Mouse (Mus musculus) G1E-ER4 (cell line): ENCODE data around the gene Naa20. TPM values are rescaled to one million over a fixed set of nuclear protein-coding genes. Genes with fewer than 3 reads are reported as not detected.

ENCODE experiments used
- GATA1 ChIP-seq: IDR thresholded peaks from one replicate; pipeline ENCODE4 v1.8.0; 2012; ENCODE audit warnings: low read length, inconsistent platforms
- polyA plus RNA-seq: library from polyadenylated mRNA; stranded (reverse); fragments of >175 nt; gene quantifications from 2 replicates; pipeline ENCODE4 v1.2.3, GENCODE M21; 2012

Gene Naa20
- polyA plus RNA-seq, 1 experiment = 76.6 TPM

GRCm38 (mm10) chr2:145877191-145877590, 24.7 kb upstream of the Naa20 start:
- no peak for TF ChIP-seq GATA1

DNA sequence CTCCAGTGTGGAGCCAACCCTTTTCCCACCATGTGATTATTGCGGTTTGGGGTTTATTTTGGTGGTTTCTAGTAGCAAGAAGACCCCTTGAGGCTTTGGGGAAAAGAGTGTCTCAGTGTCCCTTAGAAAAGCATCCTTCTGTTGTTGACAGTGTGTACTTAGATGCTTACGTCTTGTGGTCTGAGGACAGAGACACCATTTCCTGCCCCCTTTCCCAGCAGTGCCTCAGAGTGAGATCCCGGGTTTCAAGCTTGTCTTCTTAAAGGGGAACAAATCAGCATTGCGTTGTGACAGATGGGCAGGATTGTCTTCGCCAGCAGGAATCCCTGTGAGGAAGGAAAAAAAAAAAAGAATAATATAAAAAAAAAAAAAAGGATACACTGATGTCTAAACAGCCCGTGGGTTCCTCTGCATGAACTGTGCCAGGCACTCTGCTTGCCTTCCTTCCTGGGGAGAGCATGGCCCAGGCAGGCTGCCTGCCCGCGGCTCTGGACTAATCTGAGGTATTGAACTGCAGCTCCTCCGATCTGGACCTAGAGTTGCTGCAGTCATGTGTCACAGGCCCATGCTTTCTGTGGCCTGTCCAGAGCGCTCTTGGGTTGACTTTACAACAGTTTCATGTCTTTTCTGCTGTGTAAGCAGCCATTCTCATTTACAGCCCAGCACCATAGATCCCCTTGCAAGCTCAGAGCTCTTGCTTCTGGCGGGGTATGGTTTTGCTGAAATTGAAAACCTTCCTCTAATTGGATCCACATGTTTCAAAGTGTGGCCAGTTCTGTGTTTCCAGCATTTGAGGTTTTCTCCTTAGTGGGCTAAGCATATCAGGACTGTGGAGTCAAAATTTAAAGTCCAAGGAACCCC, 20.8 kb upstream of the Naa20 start:
- TF ChIP-seq GATA1 = no peak

DNA sequence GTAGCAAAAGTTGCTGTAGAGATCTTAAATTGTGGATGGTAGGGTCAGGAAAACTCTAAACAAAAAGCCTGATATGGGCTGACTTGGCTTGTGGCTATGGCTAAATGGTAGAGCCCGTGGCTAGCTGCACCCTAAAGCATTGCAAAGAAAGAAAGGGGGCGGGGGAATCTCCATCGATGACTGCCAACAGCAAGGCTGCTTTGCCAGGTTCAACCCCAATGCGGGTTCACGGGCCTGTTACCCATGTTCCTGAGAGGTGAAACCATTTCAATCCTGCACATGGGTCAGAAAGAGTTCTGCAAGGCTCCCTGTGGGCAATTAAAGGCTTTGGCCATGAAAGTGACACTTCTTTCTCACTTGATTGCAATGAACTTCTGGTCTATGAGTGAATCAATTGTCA, 20.0 kb upstream of the Naa20 start:
- no peak for TF ChIP-seq GATA1

DNA sequence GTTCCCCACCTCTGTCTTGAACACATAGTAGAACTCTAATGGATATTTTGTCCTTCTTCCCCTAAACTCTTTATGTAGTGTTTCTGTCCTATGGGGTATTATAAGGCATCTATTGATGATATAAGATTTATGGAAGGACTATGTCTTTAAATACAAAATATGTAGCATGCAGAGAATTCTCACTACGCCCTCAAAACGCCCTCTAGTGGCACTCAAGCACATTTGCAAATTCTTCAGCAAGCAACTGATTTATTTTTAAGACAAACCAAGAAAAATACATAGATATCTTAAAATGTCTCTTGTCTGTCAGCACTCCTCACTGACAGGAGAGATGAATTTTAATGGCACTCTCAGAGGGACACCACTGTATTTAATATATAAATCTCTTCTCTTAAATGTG, 19.5 kb upstream of the Naa20 start:
- TF ChIP-seq GATA1 = no peak

- no peak for TF ChIP-seq GATA1
Observed at GRCm38 (mm10) chr2:145884036-145884912, 17.6 kb upstream of the Naa20 start.

DNA sequence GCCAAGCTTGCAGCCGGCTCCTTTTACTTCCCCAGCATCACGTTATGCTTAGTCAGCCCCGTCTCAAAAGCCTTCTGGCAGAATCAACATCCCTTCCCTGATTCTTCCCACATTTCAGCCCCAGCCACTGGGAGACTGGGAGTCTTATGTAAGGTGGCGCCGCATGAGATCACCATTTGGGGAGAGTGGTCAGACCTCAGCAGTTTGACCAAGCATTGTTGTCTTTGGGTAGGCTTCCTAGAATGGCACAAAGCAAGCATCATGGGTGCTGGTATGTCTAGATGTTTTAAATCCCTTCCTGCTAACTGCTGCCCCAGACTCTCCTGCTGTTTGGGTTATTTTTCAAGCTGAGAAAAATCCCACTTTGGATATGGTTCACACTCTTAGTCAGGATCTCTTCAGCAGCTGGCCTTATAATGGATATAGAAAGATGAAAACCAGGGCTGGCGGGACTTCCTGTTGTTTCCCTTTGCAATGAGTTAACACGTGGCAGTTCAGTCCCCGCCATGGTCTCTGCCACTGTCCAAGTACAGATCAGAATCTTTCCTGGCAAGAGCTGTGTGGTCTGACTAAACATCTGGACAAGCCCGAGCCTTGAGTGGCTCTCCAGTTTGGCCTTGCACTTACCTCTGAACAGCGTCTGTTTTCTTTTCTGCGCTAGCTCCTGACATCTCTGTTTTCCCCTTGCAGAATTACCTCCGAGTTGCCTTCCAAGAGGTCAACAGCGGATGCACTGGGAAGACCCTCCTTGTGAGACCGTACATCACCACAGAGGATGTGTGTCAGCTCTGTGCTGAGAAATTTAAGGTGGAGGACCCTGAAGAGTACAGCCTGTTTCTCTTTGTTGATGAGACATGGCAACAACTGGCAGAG, 16.8 kb upstream of the Naa20 start:
- no peak for TF ChIP-seq GATA1

GRCm38 (mm10) chr2:145887937-145888765, 13.7 kb upstream of the Naa20 start:
- TF ChIP-seq GATA1 = no peak

DNA sequence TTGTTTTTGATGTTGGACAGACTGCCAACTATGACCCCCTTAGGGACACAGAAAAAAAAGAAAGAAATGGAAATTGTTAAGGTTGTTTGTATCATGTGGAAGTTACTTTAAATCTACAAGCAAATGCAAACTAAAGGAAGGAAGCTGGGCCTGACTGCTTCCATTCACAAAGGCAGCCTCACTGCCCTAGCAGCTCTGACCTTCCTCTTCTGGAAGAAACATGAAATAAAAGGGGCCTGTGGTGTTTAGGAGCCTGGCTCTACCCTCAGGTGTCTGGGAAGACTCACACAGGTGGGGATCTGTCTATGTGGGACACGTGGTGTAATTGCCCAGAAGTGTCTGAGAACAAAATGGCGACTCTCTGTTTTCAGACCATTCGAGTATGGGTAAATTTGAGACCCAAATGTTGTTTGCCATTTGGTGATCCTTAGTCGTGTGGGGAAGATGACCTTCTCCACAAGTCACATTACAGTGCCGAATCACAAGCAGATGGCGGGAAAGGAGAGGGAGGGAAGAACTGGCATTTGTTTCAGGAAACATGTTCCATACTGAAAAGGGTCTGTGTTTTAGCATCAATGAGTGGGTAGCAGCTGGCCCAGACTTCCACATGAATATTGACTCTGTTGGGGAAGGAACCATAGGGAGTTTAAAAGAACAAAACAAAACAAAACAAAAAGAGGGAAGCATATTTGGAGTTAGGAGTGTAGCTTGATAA, 13.0 kb upstream of the Naa20 start:
- TF ChIP-seq GATA1 = no peak

- no peak for TF ChIP-seq GATA1
Observed at GRCm38 (mm10) chr2:145890571-145890970, 11.3 kb upstream of the Naa20 start.

- no peak for TF ChIP-seq GATA1
Observed at GRCm38 (mm10) chr2:145893756-145894155, 8.1 kb upstream of the Naa20 start.

- TF ChIP-seq GATA1 = no peak
Observed at GRCm38 (mm10) chr2:145898106-145898505, 3.8 kb upstream of the Naa20 start.

GRCm38 (mm10) chr2:145903061-145903901, 1.4 kb downstream of the Naa20 start:
- TF ChIP-seq GATA1 = no peak

GRCm38 (mm10) chr2:145903983-145904616, 2.2 kb downstream of the Naa20 start:
- no peak for TF ChIP-seq GATA1
